Mouse (Mus musculus) splenic B cell, adult 2 months (primary cell): ENCODE data around the gene Cdk19.
"Not testable (repeated sequence)": the region's sequence is repeated elsewhere in the genome, so short reads cannot be mapped to it uniquely, and the experiment has no call there.

Experiments
- DNase-seq: peaks from one replicate; pipeline ENCODE4 v3.0.0-alpha.2; 2011; ENCODE audit warnings: low read depth, low spot score
- H3K27me3 ChIP-seq: 2 replicates; pipeline ENCODE4 v1.6.1; 2012; ENCODE audit warnings: mild to moderate bottlenecking, low read length, moderate library complexity, mixed read lengths; ENCODE audit not compliant: control insufficient read depth, poor library complexity, insufficient read depth, severe bottlenecking
- H3K36me3 ChIP-seq: 2 replicates; pipeline ENCODE4 v1.6.1; 2012; ENCODE audit warnings: mild to moderate bottlenecking, low read length, moderate library complexity, mixed read lengths; ENCODE audit not compliant: control insufficient read depth, poor library complexity, insufficient read depth, severe bottlenecking

Gene Cdk19

DNA sequence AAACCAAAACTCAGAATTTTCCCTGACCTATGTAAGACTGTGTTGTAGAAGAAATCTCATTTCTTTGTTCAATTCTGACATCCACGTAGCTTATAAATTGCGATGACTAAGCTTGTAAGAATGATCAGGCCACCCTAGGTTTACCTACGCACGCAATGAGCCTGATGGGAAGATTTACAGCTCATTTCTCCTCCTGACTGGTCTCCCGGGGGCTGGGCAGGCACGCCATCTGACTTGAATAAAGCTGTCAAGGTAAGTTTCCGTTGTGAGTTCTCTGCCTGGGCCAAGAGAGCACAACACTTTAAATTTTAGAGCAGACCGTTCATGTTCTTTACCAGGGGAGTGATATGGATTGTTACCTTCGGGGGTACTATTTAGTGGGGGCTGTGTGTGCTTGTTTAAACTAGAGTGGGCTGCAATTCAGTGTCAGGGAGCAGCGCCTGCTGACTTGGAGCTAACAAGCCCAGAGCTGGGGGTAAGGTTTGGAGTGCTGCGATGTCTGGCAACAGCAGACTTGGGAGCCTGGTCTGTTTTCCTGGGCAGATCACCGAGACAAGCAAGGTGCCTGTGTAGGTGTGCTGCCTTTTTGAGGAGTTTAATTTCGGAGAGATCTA is at the start of gene Cdk19:
Cdk19 (plus strand) TSS at position 214 of the 614 bp plus-strand sequence.
- no peak for DNase-seq
- Histone ChIP-seq H3K36me3 (no peaks in the 10 kb centered on the region), H3K27me3 (no peaks in the 10 kb centered on the region)

DNA sequence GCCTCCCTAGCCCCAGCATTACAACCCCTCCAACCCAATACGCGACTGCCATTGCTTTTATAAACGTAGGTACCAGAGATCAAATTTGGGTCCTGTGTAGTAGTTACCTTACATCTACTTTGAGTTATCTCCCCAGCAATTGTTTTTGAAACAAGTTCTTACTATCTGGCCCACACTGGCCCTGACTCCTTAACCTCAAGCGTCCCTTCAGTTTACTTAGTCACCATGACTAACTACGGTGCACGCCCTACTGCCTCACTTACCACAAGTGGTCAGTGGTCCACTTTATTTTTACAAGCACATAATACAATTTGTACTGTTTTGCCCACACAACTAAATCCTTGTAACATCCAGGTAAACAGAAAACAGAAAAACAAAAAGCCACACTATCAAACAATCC is 46.7 kb upstream of the Cdk19 start:
- H3K27me3 ChIP-seq, result no peaks in the 10 kb centered on the region
- peaks cover 21% of the 10 kb centered on the region for H3K36me3 ChIP-seq
- DNase-seq, result no peak

DNA sequence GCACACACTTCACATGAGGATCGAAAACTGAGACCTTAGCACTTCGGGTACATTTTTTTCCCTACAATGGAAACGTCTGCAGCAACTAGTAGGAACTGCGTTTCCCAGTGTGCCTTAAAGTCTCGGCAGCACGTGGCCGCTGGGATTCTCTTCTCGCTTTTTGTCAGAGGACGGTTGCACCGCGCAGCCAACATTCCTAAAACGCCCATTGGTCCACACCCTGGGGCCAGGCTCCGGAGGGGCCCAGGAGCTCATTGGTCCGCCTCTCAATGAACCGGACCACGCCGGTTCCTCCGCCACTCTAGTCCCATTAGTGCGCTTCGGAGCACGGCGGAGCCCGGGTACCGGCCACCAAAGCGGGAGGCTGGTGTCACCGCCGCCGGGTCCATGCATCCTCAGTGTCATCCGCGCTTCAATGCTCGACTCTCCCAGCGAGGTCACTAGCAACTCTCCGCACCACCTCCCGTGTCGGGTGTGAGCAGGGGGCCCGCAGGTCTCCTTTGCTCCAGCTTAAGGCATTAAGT is 38.7 kb upstream of the Cdk19 start:
- no peaks in the 10 kb centered on the region for H3K36me3 ChIP-seq
- no peaks in the 10 kb centered on the region for H3K27me3 ChIP-seq
- DNase-seq, result peak; percentile 52

DNA sequence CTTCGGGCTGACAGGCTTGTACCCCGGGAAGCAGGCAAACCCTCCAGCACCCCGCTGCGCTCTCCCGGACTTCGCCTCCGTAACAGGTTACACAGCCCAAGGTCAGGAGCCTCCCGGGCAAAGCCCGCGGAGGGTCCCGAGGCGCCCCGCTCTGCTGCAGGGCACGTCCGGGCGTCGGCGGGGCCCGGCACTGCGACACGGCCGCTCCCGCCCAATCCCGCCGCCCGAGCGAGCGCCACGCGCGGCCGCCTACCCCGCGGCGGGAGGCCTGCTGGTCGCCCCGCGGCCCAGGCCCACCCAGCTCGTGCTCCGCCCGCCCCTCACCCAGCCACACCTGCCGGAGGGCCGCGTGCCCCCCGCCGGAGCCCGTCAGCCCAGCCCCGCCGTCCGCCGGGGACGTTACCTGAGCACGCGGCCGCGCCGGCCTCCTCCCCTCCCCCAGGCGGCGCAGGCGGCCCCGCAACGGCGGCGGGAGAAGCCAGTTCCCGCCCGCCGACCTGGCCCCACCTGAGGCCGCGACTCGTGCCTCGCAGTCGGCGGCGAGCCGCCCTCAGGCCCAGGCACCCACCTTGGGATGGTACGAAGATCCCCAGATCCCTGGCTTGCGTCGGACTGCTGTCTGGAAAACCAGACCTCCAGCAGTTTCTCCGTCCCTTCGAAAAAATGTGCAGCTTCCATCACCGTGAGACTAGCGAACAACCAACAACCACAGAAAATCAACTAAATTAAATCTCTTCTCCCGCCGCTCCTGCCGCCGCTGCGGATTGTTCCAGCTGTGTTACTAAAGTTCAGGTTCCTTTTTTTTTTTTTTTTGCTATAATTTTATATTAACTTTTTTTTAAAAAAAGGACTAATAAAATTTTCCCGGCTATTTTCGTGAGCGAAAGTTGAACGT is 37.9 kb upstream of the Cdk19 start:
- H3K27me3 ChIP-seq, H3K36me3 ChIP-seq: not testable (repeated sequence)
- DNase-seq, result peak; percentile 60

DNA sequence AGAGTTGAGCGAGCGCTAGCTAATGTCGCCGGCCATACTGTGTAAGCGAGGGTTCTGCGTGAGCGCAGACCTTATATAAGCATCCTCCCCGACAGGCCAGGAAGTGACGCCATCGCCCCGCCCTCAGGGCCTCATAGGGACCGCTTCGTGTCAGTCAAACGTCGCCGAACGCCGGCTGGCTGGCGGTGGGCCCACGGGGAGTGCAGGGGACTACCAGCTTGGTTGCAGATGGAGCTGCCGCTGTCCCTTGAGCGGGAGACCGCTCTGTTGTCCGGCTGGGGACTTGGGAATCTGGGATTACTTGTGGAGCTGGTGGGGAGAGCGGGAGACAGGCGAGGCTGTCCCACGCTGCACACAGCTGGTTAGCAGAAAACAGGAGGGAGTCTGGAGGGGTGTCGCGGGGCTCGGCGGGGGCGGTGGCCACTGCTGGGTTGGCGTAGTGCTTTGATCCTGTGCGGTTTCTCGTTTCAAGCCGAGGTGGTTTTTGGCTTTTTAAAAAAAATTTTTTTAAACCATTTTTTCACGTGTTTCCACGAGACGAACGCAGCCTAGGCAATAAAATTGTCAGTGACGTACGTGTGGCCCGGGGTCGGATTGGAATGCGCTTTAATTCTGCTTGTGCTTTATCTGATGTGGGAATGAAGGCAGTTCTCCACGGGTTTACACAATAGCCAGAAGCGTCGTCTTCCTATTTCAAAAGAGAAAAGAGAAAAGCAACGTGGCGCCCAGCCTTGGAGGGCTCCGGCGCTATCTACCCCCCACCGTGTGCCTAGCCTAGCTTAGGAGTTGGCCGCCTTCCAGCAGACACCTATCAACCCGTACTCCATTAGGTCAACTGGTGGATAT is 37.0 kb upstream of the Cdk19 start, which contains the start of gene Amd1:
Amd1 (minus strand) TSS at position 47 of the 846 bp plus-strand sequence.
- Histone ChIP-seq H3K27me3 (no peaks in the 10 kb centered on the region), H3K36me3 (no peaks in the 10 kb centered on the region)
- peak; percentile 99 for DNase-seq

DNA sequence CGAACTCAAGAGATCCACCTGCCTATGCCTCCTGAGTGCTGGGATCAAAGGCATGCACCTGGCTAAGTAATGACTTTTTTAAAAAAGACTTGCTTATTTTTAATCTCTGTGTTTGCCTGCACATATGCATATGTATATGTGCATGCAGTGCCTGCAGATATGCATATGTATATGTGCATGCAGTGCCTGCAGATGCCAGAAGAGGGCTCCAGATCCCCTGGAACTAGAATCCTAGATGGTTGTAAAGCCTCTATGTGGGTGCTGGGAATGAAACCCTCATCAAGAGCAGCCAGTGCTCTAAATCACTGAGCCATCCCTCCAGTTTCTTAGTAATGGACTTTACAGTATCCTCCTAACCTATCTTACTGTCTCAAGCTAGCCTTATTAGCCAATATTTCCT is 33.4 kb upstream of the Cdk19 start:
- peak; percentile 28 for DNase-seq
- Histone ChIP-seq H3K36me3 (no peaks in the 10 kb centered on the region), H3K27me3 (no peaks in the 10 kb centered on the region)

DNA sequence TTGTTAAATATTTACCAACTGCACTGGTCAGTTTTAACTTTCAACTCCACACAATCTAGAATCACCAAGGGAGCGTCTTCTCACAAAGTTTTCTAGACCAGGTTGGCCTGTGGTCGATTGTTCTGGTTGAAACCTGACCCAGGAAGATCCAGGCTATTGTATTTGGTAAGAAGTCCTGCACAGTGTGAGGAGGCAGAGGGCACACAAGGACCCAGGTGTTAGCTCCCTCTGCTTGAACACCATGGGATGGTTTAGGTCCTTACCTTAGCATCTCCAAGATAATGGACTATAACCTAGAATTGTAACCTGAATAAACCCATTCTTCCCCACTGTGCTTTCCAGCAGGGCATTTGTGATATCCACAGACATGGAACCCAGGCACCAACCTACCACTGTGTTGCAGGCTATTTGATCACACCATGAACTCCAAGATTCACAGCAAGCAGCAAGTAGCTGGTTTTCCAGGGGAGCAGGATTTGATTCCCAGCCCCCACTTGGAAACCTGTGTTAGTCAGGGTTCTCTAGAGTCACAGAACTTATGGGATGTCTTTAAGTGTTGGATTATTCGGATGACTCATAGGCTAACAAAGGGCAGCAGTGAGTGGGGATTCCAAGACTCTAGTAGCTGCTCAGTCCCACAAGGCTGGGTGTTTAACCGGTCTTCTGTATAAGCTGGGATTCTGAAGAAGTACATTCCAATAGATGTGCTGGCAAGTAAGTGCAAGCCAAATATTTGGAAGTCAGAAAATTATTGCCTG is 31.4 kb upstream of the Cdk19 start:
- H3K36me3 ChIP-seq, result no peaks in the 10 kb centered on the region
- H3K27me3 ChIP-seq, result no peaks in the 10 kb centered on the region
- DNase-seq, result no peak

DNA sequence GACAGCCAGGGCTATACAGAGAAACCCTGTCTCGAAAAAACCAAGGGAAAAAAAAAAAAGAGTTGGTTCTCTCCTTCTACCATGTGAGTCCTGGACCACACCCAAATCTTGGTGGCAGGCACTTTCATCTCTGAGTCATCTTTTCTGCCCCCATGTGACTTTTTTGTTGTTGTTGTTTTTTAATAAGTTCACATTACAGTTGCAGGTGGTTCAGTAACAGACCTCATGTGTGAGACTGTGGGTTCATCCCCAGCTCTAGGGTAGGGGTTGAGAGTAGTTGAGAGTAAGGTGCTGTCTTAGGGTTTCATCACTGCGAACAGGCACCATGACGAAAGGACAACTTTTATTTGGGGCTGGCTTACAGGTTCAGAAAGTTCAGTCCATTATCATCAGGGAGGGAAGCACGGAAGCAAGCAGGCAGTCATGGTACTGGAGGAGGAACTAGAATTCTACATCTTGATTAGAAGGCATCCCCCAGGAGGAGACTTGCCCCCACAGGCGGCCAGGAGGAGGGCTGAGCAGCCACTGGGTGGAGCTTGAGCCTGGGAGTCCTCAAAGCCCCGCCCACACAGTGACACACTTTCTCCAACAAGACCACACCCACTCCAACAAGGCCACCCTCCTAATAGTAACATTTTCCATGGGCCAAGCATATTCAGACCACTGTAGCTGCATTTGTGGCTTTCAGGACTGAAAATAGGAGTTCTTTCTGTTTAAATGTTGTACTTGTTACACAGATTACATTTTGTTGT is 29.3 kb upstream of the Cdk19 start:
- no peaks in the 10 kb centered on the region for H3K27me3 ChIP-seq
- peak; percentile 68 for DNase-seq

DNA sequence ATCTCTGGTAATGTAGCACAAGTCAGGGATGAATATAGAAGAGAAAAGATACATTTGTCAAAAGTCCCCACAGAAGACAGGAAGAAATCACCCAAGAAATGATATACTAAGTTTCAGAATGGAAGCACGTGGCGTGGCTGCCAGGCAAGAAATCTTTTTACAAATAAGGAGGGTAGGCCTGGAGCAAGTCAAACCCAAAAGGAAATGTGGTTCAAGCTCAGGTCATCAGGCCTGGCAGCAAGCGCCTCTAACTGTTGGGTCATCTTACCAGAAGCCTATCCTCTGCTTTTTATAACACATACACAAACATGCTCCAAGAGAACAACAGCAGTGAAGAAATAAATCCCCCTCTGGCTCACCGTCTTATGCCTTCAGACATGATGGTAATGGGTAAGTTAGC is 26.6 kb upstream of the Cdk19 start:
- no peaks in the 10 kb centered on the region for H3K36me3 ChIP-seq
- no peak for DNase-seq
- no peaks in the 10 kb centered on the region for H3K27me3 ChIP-seq

More for the DNA sequence above, 29.3 kb upstream of the Cdk19 start:
- H3K36me3 ChIP-seq, result no peaks in the 10 kb centered on the region

DNA sequence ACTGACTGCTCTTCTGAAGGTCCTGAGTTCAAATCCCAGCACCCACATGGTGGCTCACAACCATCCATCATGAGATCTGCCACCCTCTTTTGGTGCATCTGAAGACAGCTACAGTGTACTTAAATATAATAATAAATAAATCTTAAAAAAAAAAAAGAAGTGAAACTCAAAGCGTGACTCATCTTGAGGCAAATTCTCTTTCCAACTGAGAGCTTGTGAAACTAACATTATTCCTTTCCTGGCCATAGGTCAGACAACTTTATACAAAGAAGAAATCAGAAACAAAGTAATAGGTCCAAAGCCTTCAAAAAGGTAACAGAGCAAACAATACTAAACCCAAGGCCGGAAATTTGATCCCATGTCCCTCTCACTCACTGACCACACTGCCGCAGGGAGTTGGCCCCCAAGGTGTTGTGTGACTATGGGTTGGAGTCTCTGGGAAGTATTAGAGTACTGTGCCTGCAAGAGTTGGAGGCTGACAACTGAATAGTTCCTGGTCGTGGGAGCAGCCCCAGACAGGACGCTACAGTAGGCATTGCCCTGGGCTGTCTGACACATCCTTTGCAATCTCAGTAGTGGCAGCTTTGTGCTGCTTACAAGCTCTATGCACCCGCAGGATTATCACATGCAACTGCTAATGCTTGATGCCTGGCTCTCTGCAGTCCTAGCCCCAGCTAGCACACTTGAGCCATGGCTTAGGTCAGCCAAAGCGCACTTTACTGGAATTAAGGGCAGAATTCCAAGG is 22.4 kb upstream of the Cdk19 start:
- peak; percentile 44 for DNase-seq
- Histone ChIP-seq H3K27me3 (no peaks in the 10 kb centered on the region), H3K36me3 (no peaks in the 10 kb centered on the region)

DNA sequence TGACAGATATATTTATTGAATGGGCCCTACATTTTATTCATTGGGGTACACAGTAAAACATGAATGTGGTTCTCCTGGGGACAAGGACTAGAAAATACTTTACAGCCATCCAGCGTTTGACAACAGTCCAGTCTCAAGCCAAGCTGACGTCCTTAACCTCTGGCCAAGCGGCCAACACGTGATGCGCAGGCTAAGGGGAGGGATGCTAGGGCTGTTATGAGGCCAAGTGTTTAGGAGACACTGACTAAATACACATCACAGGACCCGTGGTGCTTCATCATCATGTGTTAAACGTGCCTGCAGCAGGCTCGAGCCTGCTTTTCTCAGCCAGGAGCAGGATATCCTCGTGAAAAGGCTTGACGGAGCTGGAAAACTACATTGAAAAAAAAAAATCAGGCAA is 19.1 kb upstream of the Cdk19 start:
- Histone ChIP-seq H3K27me3 (no peaks in the 10 kb centered on the region), H3K36me3 (no peaks in the 10 kb centered on the region)
- DNase-seq, result no peak

DNA sequence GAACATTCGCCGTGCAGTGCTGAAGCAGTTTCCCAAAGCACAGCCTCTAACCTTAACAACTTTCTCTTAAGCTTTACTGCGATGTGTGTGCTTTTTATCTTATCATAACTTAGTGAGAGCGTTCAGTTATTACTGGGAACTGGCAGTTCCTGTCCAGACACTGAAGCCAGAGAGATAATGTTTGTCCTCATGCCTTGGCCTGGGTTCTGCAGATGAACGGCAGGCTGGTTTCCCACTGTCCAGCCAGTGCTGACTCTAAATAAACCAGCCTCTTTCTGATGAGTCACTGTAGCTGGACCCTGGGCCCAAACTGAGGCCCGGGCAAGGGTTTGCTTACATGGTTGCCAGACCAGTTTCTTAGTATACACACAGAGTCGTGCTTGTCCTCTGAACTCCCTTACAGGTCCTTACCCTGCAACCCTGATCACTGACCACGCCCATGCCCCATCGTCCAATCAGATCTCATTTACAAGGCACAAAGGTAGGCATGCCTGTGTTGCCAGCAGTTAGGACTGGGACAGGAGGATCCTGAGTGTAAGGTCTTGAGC is 11.3 kb upstream of the Cdk19 start:
- Histone ChIP-seq H3K36me3 (no peaks in the 10 kb centered on the region), H3K27me3 (no peaks in the 10 kb centered on the region; the same call in 1 of the 2 replicates)
- no peak for DNase-seq

DNA sequence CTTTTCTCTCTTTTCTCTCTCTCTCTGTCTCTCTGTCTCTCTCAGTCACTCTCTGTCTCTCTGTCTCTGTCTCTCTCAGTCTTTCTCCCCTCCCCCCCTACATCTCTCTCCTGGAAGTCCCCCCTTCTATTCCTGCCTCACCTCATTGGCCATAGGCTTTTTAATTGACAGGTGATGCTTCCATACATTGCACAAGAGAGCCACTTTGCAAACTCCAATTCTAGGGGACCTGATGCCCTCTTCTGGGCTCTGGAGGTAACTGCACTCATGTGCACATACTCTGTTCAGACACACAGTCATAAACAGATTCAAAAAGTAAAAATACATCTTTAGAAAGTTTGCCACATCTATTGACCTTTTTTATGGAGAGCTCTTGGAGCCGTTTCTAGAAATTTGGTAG is 9.1 kb upstream of the Cdk19 start:
- H3K27me3 ChIP-seq, result no peaks in the 10 kb centered on the region; the same call in 1 of the 2 replicates
- DNase-seq, result no peak
- no peaks in the 10 kb centered on the region for H3K36me3 ChIP-seq
